Mouse (Mus musculus) forebrain, postnatal 0 days (tissue): Measurements from ENCODE around the gene Ankrd33b. TPM values are rescaled to one million over a fixed set of nuclear protein-coding genes. Genes with fewer than 3 reads are reported as not detected.
A peak's percentile ranks its signal among the peaks of the same experiment; 100 is the strongest.

Source experiments
- ATAC-seq: fragments of 200-750 bp; cut with Nextera tagmentation; 2 replicates; pipeline ENCODE4 v1.8.0; 2017; ENCODE audit warnings: mild to moderate bottlenecking, moderate library complexity
- DNase-seq: peaks from one replicate; pipeline ENCODE4 v3.0.0-alpha.2; 2015
- H3K27ac ChIP-seq: fragments of 300-500 bp; sonication (generic); 2 replicates; pipeline ENCODE4 v1.5.1; 2014; ENCODE audit warnings: low read depth, mild to moderate bottlenecking, antibody characterized with exemption, low read length, moderate library complexity, mixed read lengths
- H3K27me3 ChIP-seq: fragments of 300-500 bp; sonication (generic); 2 replicates; pipeline ENCODE4 v1.6.1; 2014; ENCODE audit warnings: mild to moderate bottlenecking, low read length, mixed read lengths; ENCODE audit not compliant: insufficient read depth
- H3K36me3 ChIP-seq: fragments of 300-500 bp; sonication (generic); 2 replicates; pipeline ENCODE4 v1.6.1; 2014; ENCODE audit warnings: mild to moderate bottlenecking, moderate library complexity; ENCODE audit not compliant: insufficient read depth
- H3K4me1 ChIP-seq: fragments of 300-500 bp; sonication (generic); 2 replicates; pipeline ENCODE4 v1.6.1; 2014; ENCODE audit warnings: antibody characterized with exemption; ENCODE audit not compliant: insufficient read depth
- H3K4me2 ChIP-seq: fragments of 300-500 bp; sonication (generic); 2 replicates; pipeline ENCODE4 v1.6.1; 2014; ENCODE audit warnings: low read depth, mild to moderate bottlenecking, moderate library complexity
- H3K4me3 ChIP-seq: fragments of 300-500 bp; sonication (generic); 2 replicates; pipeline ENCODE4 v1.5.1; 2014; ENCODE audit warnings: low read depth, low read length, mixed read lengths
- H3K9ac ChIP-seq: fragments of 300-500 bp; sonication (generic); 2 replicates; pipeline ENCODE4 v1.6.1; 2014; ENCODE audit warnings: mild to moderate bottlenecking
- H3K9me3 ChIP-seq: fragments of 300-500 bp; sonication (generic); 2 replicates; pipeline ENCODE4 v1.6.1; 2016; ENCODE audit warnings: low read length
- CTCF ChIP-seq: sonication (generic); IDR thresholded peaks from 2 replicates; pipeline ENCODE4 v1.5.1; 2016; ENCODE audit warnings: antibody characterized with exemption, control low read depth, low read depth
- WGBS: fragments of 180-500 bp; shearing (Covaris S2); extraction: QIAGEN DNeasy Blood & Tissue Kit; methylation state at CpG from one replicate; pipeline ENCODE4 v1.1.7; 2014; 5-methylcytosine and 5-hydroxymethylcytosine counted together
- polyA plus RNA-seq: library from polyadenylated mRNA; unstranded; fragments of >200 nt; fragmentation: Nextera tagmentation; extraction: Ambion mirVana; gene quantifications from 2 replicates; pipeline ENCODE4 v1.2.1, GENCODE M21; 2015
- total RNA-seq: library from RNA; depleted of rRNA; stranded (reverse); fragments of >200 nt; gene quantifications from 2 replicates; pipeline ENCODE4 v1.2.3, GENCODE M21; 2014

Ankrd33b gene
- total and polyA plus RNA-seq, 2 experiments from 2014 or later, result 1.2 to 1.3 TPM

GRCm38 (mm10) chr15:31406881-31407280 is 39.4 kb upstream of the Ankrd33b start:
- DNase-seq (no peak), ATAC-seq (no peak)
- no peak overlapping the region for H3K4me3 ChIP-seq
- H3K9ac ChIP-seq, result no peak overlapping the region
- TF ChIP-seq CTCF, result no peak
- WGBS, result 91% methylated on average over 5 of the region's 5 CpGs
- no peak overlapping the region for H3K4me2 ChIP-seq
- H3K4me1 ChIP-seq, result no peaks in the 10 kb centered on the region
- no peaks in the 10 kb centered on the region for H3K27me3 ChIP-seq
- H3K9me3 ChIP-seq, result no peaks in the 10 kb centered on the region
- H3K27ac ChIP-seq, result no peak overlapping the region
- H3K36me3 ChIP-seq, result no peaks in the 10 kb centered on the region

DNA sequence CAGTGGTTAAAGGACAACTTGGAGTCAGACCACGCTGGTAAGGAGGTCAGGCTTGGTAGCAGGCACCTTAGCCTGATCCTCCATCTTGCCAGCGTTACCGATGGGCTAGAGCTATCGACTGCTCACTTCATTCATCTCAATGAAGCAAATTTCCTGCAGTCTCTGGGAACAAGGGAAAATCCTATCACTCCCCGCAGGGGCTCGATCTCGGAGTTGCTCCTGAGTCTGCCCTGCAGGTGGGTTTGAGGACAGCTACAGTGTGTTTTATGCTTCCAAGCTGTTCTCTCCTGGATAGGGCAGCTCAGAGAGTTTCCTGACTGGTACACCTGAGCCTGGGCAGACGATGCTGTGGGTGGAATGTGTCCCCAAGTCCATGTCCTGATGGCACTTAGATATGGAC is 36.8 kb upstream of the Ankrd33b start:
- DNase-seq, result no peak
- H3K27me3 ChIP-seq, result no peaks in the 10 kb centered on the region
- H3K4me3 ChIP-seq, result no peak overlapping the region
- H3K4me2 ChIP-seq, result no peak overlapping the region
- no peaks in the 10 kb centered on the region for H3K9me3 ChIP-seq
- H3K9ac ChIP-seq, result no peak overlapping the region
- H3K4me1 ChIP-seq, result no peaks in the 10 kb centered on the region
- H3K27ac ChIP-seq, result no peak overlapping the region
- no peak for TF ChIP-seq CTCF
- 87% methylated on average over 8 of the region's 8 CpGs for WGBS
- H3K36me3 ChIP-seq, result no peaks in the 10 kb centered on the region
- ATAC-seq, result no peak

GRCm38 (mm10) chr15:31402200-31402892 is 34.8 kb upstream of the Ankrd33b start:
- H3K36me3 ChIP-seq, result no peaks in the 10 kb centered on the region
- 17% methylated on average over 12 of the region's 12 CpGs for WGBS
- H3K27me3 ChIP-seq, result no peaks in the 10 kb centered on the region
- no peak for TF ChIP-seq CTCF
- DNase-seq (no peak), ATAC-seq (peak; percentile 61; the same call in 1 of the 2 replicates)
- H3K9me3 ChIP-seq, result no peaks in the 10 kb centered on the region
- no peaks in the 10 kb centered on the region for H3K4me1 ChIP-seq
- no peak overlapping the region for H3K27ac ChIP-seq
- no peak overlapping the region for H3K4me2 ChIP-seq
- no peak overlapping the region for H3K9ac ChIP-seq
- H3K4me3 ChIP-seq, result no peak overlapping the region

DNA sequence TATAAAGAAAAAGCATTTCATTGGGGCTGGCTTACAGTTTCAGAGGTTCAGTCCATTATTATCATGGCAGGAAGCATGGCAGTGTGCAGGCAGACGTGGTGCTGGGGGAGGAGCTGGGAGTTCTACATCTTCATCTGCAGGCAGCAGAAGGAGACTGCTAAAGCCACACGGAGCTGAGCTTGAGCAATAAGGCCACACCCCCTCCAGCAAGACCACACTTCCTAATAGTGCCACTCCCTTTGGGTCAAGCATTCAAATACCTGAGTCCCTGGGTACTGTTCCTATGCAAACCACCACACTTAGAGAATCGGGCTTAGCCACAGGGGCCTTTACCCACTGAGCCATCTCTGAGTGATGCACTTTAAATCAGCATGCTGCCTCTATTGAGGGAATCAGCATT is 33.4 kb upstream of the Ankrd33b start:
- 39% methylated on average over 3 of the region's 3 CpGs for WGBS
- no peaks in the 10 kb centered on the region for H3K4me1 ChIP-seq

GRCm38 (mm10) chr15:31398769-31399168 is 31.2 kb upstream of the Ankrd33b start:
- H3K27me3 ChIP-seq, result no peaks in the 10 kb centered on the region
- 93% methylated on average over 13 of the region's 13 CpGs for WGBS
- TF ChIP-seq CTCF, result no peak
- no peak overlapping the region for H3K4me2 ChIP-seq
- no peaks in the 10 kb centered on the region for H3K4me1 ChIP-seq
- H3K9ac ChIP-seq, result no peak overlapping the region
- H3K4me3 ChIP-seq, result no peak overlapping the region
- H3K9me3 ChIP-seq, result no peaks in the 10 kb centered on the region
- ATAC-seq, result no peak
- no peak overlapping the region for H3K27ac ChIP-seq
- no peak for DNase-seq
- H3K36me3 ChIP-seq, result no peaks in the 10 kb centered on the region

More for the DNA sequence above, 33.4 kb upstream of the Ankrd33b start:
- Histone ChIP-seq H3K4me2 (no peak overlapping the region), H3K27me3 (no peaks in the 10 kb centered on the region), H3K4me3 (no peak overlapping the region), H3K9ac (no peak overlapping the region), H3K36me3 (no peaks in the 10 kb centered on the region), H3K9me3 (no peaks in the 10 kb centered on the region), H3K27ac (no peak overlapping the region)
- TF ChIP-seq CTCF, result no peak
- no peak for ATAC-seq
- no peak for DNase-seq

GRCm38 (mm10) chr15:31397379-31397778 is 29.9 kb upstream of the Ankrd33b start:
- no peak overlapping the region for H3K9ac ChIP-seq
- no peaks in the 10 kb centered on the region for H3K4me1 ChIP-seq
- H3K4me2 ChIP-seq, result no peak overlapping the region
- no peak overlapping the region for H3K4me3 ChIP-seq
- WGBS, result 81% methylated on average over 3 of the region's 3 CpGs
- no peak for DNase-seq
- no peak for TF ChIP-seq CTCF
- no peaks in the 10 kb centered on the region for H3K27me3 ChIP-seq
- no peak overlapping the region for H3K27ac ChIP-seq
- no peaks in the 10 kb centered on the region for H3K9me3 ChIP-seq
- no peaks in the 10 kb centered on the region for H3K36me3 ChIP-seq
- ATAC-seq, result no peak

DNA sequence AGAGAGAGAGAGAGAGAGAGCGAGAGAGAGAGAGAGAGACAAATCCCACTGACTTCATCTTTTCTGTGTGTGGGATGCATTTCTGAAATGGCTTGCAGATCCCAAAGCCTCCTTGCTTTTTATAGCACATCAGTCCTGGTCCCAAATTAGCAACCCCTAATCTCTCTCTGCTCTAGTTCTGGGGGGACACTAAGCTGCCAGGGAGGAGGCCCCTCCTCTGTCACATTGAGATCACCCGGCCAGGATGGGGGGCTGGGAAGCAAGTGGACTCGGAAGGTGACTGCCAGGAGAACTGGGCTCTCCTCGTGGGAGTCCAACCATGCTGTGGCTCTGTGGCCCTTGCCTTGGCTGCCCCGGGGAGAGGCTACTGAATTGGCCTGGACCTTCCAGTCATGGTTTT is 29.2 kb upstream of the Ankrd33b start:
- Histone ChIP-seq H3K9me3 (no peaks in the 10 kb centered on the region), H3K4me3 (no peak overlapping the region), H3K36me3 (no peaks in the 10 kb centered on the region), H3K4me1 (no peaks in the 10 kb centered on the region), H3K27ac (no peak overlapping the region), H3K27me3 (no peaks in the 10 kb centered on the region), H3K4me2 (no peak overlapping the region), H3K9ac (no peak overlapping the region)
- 83% methylated on average over 5 of the region's 5 CpGs for WGBS
- TF ChIP-seq CTCF, result no peak
- no peak for ATAC-seq
- DNase-seq, result no peak
